Mouse (Mus musculus) cortical plate, adult 2 months (tissue): ENCODE measurements around the gene Lamp1.

Experiments
- CTCF ChIP-seq: fragments of 200-500 bp; IDR thresholded peaks from 2 replicates; pipeline ENCODE4 v1.5.1; 2011; ENCODE audit warnings: mild to moderate bottlenecking, control low read depth, low read length; ENCODE audit not compliant: insufficient read depth; ENCODE audit errors: extremely low read depth
- POLR2A ChIP-seq: fragments of 200-500 bp; IDR thresholded peaks from 2 replicates; pipeline ENCODE4 v1.6.1; 2011; ENCODE audit warnings: mild to moderate bottlenecking, low read length, control low read depth; ENCODE audit not compliant: insufficient read depth; ENCODE audit errors: extremely low read depth

- no peak for TF ChIP-seq POLR2A
- TF ChIP-seq CTCF: no peak
These were observed 43.1 kb downstream of the Lamp1 start for GRCm38 (mm10) chr8:13202041-13202440.
